Comparison of ENCODE assay signal across 8 mouse cellular contexts in the genomic region with DNA sequence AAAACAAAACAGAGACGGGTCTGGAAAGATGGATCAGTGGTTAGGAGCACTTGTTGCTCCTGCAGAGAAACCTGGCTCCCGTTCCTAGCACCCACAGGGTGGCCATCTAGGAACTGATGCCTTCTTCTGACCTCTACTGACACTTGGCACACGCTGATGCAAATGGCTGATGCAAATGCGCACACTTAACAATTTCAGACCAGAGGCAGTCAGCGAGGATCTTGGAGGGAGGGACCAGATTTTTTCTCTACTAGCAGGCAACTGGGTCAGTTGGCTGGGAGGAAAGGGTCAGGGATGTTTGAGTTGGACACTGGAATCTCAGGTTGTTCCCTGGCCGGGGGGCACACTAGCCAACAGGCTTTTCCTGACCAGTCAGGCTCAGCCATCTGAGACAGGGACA. TPM values are rescaled to one million over a fixed set of nuclear protein-coding genes. Genes with fewer than 3 reads are reported as not detected.
DNase-seq lines count a peak whose midpoint lies in the region; ATAC-seq and TF ChIP-seq lines count a peak whose summit lies in the region.

TSS of gene Chchd10 (plus strand) at position 240 of the 400 bp plus-strand sequence.

- peak within 1 kb of the TSS; percentile 72 for H3K9ac ChIP-seq in kidney, postnatal 0 days (ENCODE audit: low read depth, low read length)
- peak within 1 kb of the TSS; percentile 65 for H3K9ac ChIP-seq in hindbrain, embryonic 15.5 days
- peak within 1 kb of the TSS; percentile 52; the same call in 1 of the 2 replicates for H3K9ac ChIP-seq in liver, postnatal 0 days (replicated peaks)

- H3K27me3 ChIP-seq in kidney, postnatal 0 days (ENCODE audit: insufficient read depth, low read length) = peaks cover 3% of the 10 kb centered on the region; the same call in 1 of the 2 replicates
- peaks cover 14% of the 10 kb centered on the region; the same call in 1 of the 2 replicates for H3K27me3 ChIP-seq in hindbrain, embryonic 15.5 days
- peaks cover 26% of the 10 kb centered on the region for H3K27me3 ChIP-seq in liver, postnatal 0 days (ENCODE audit: insufficient read depth, low read length)

- H3K9me3 ChIP-seq in kidney, postnatal 0 days (replicated peaks; ENCODE audit: low read length) = no peaks in the 10 kb centered on the region
- H3K9me3 ChIP-seq in hindbrain, embryonic 15.5 days = no peaks in the 10 kb centered on the region
- H3K9me3 ChIP-seq in liver, postnatal 0 days (ENCODE audit: low read length) = no peaks in the 10 kb centered on the region

- no peak within 1 kb of the TSS for H3K27ac ChIP-seq in kidney, postnatal 0 days
- H3K27ac ChIP-seq in gastrocnemius, adult 2 months = peak within 1 kb of the TSS; percentile 86
- no peak within 1 kb of the TSS for H3K27ac ChIP-seq in hindbrain, embryonic 15.5 days (replicated peaks)
- no peak within 1 kb of the TSS for H3K27ac ChIP-seq in liver, postnatal 0 days (ENCODE audit: low read depth)

- TF ChIP-seq CTCF in kidney, postnatal 0 days (IDR thresholded peaks at IDR 0.05; ENCODE audit: low read depth) = no peak
- no peak for TF ChIP-seq CTCF in gastrocnemius, adult 2 months (IDR thresholded peaks at IDR 0.05)
- no peak for TF ChIP-seq CTCF in liver, postnatal 0 days (IDR thresholded peaks at IDR 0.05; ENCODE audit: low read depth)

- 27% methylated on average over 6 of the region's 6 CpGs for WGBS in kidney, postnatal 0 days
- 13% methylated on average over 6 of the region's 6 CpGs for WGBS in hindbrain, embryonic 15.5 days
- whole genome bisulfite sequencing in liver, postnatal 0 days (ENCODE audit: insufficient replicate concordance) = 60% methylated on average over 6 of the region's 6 CpGs

- H3K36me3 ChIP-seq in kidney, postnatal 0 days (ENCODE audit: insufficient read depth, low read length) = no peaks in the 10 kb centered on the region
- no peaks in the 10 kb centered on the region for H3K36me3 ChIP-seq in hindbrain, embryonic 15.5 days
- peaks cover 7% of the 10 kb centered on the region for H3K36me3 ChIP-seq in liver, postnatal 0 days (replicated peaks; ENCODE audit: insufficient read depth, low read length)

- peaks cover 28% of the 10 kb centered on the region for H3K4me1 ChIP-seq in kidney, postnatal 0 days (replicated peaks; ENCODE audit: insufficient read depth, low read length)
- peaks cover 50% of the 10 kb centered on the region for H3K4me1 ChIP-seq in hindbrain, embryonic 15.5 days (replicated peaks)
- peaks cover 40% of the 10 kb centered on the region for H3K4me1 ChIP-seq in liver, postnatal 0 days (ENCODE audit: insufficient read depth)

- intact Hi-C loops in gastrocnemius, adult 2 months (cut with DNase I) = no loop called here

- TF ChIP-seq EP300 in liver, postnatal 0 days (IDR thresholded peaks at IDR 0.05; ENCODE audit: low read depth) = no peak

- H3K4me2 ChIP-seq in kidney, postnatal 0 days (ENCODE audit: low read length) = peak within 1 kb of the TSS; percentile 82
- peak within 1 kb of the TSS; percentile 90 for H3K4me2 ChIP-seq in hindbrain, embryonic 15.5 days
- H3K4me2 ChIP-seq in liver, postnatal 0 days (ENCODE audit: low read depth, low read length) = peak within 1 kb of the TSS; percentile 77

- ATAC-seq in kidney, postnatal 0 days (replicated peaks; ENCODE audit: low FRiP score, low read depth) = no peak
- no peak for ATAC-seq in hindbrain, embryonic 15.5 days (ENCODE audit: low FRiP score, low read depth)
- ATAC-seq in liver, postnatal 0 days = no peak

- peak within 1 kb of the TSS; percentile 46 for H3K4me3 ChIP-seq in kidney, postnatal 0 days (replicated peaks; ENCODE audit: low read depth, low read length)
- peak within 1 kb of the TSS; percentile 84 for H3K4me3 ChIP-seq in gastrocnemius, adult 2 months
- H3K4me3 ChIP-seq in hindbrain, embryonic 15.5 days = peak within 1 kb of the TSS; percentile 44
- H3K4me3 ChIP-seq in liver, postnatal 0 days (ENCODE audit: low read depth, low read length) = peak within 1 kb of the TSS; percentile 45

- DNase-seq in kidney, postnatal 0 days (ENCODE audit: low spot score) = no peak
- no peak for DNase-seq in kidney, adult 8-10 months
- DNase-seq in adrenal gland, adult 8-10 months = no peak
- DNase-seq in gastrocnemius, adult 2 months = no peak
- no peak for DNase-seq in liver, postnatal 0 days
- no peak for DNase-seq in frontal cortex, postnatal 10 days (ENCODE audit: low spot score in 2 of 2)
- no peak for DNase-seq in thymus, postnatal 25 days

RNA-seq across cellular contexts. Expression of gene Chchd10, which starts in this region (rescaled TPM):
- polyA plus RNA-seq in kidney, postnatal 0 days (2015; fragmentation: Nextera tagmentation; extraction: Ambion mirVana) = 520 and 541 TPM in 2 replicates
- 100 to 1,000 TPM; 741 to 924 (median 745) TPM for total RNA-seq in adrenal gland, adult 8-10 months (2022)
- 1,000 to 10,000 TPM; 1,469 to 1,586 TPM for total RNA-seq in gastrocnemius, adult 2 months (2021)
- 139 and 143 TPM in 2 replicates for polyA plus RNA-seq in hindbrain, embryonic 15.5 days (2015; fragmentation: Nextera tagmentation; extraction: Ambion mirVana)
- 1,168 and 1,173 TPM in 2 replicates for polyA plus RNA-seq in liver, postnatal 0 days (2015; fragmentation: Nextera tagmentation; extraction: Ambion mirVana)
